ENCODE assay signal across 8 mouse cellular contexts in genomic region chr2:138280225-138280711, GRCm38 (mm10). TPM values are rescaled to one million over a fixed set of nuclear protein-coding genes. Genes with fewer than 3 reads are reported as not detected.
DNase-seq lines count a peak whose midpoint lies in the region; ATAC-seq and TF ChIP-seq lines count a peak whose summit lies in the region.

No protein-coding gene starts in this region.

- peak overlapping the region; percentile 55 for H3K4me2 ChIP-seq in kidney, embryonic 16.5 days (replicated peaks; ENCODE audit: low read depth, low read length)
- peak overlapping the region; percentile 78 for H3K4me2 ChIP-seq in heart, embryonic 16.5 days (ENCODE audit: low read depth, low read length)
- H3K4me2 ChIP-seq in lung, postnatal 0 days (replicated peaks; ENCODE audit: low read depth, low read length), result peak overlapping the region; percentile 58

- no peak for TF ChIP-seq EP300 in lung, postnatal 0 days (IDR thresholded peaks at IDR 0.05)

- no peaks in the 10 kb centered on the region for H3K9me3 ChIP-seq in kidney, embryonic 16.5 days (ENCODE audit: low read length)
- no peaks in the 10 kb centered on the region for H3K9me3 ChIP-seq in heart, embryonic 16.5 days (replicated peaks; ENCODE audit: control insufficient read depth, low read length)
- no peaks in the 10 kb centered on the region for H3K9me3 ChIP-seq in lung, postnatal 0 days (ENCODE audit: low read length)

- TF ChIP-seq CTCF in lung, postnatal 0 days (IDR thresholded peaks at IDR 0.05), result peak; percentile 60

- WGBS in kidney, embryonic 16.5 days, result 45% methylated on average over 17 of the region's 17 CpGs
- WGBS in heart, embryonic 16.5 days, result 60% methylated on average over 17 of the region's 17 CpGs
- 27% methylated on average over 17 of the region's 17 CpGs for WGBS in lung, postnatal 0 days

- peak; percentile 71 for ATAC-seq in kidney, embryonic 16.5 days (ENCODE audit: low FRiP score, low TSS enrichment)
- no peak for ATAC-seq in heart, embryonic 16.5 days (replicated peaks; ENCODE audit: extremely low read depth, insufficient read depth, low FRiP score)
- ATAC-seq in lung, postnatal 0 days, result peak; percentile 39
- ATAC-seq in inflammation-experienced regulatory T-cells, adult 6 months, result no peak
- ATAC-seq in activated CD4-positive, CD25-positive, alpha-beta regulatory T cell, adult 4 months, result no peak

- peak overlapping the region; percentile 44 for H3K4me3 ChIP-seq in kidney, embryonic 16.5 days (ENCODE audit: low read length)
- peak overlapping the region; percentile 67 for H3K4me3 ChIP-seq in heart, embryonic 16.5 days (ENCODE audit: low read length)
- peak overlapping the region; percentile 48 for H3K4me3 ChIP-seq in lung, postnatal 0 days (ENCODE audit: low read depth, low read length)

- peak overlapping the region; percentile 58 for H3K9ac ChIP-seq in kidney, embryonic 16.5 days (replicated peaks; ENCODE audit: low read length)
- H3K9ac ChIP-seq in heart, embryonic 16.5 days (ENCODE audit: low read length), result peak overlapping the region; percentile 72
- peak overlapping the region; percentile 64 for H3K9ac ChIP-seq in lung, postnatal 0 days (replicated peaks; ENCODE audit: low read depth)

- no peaks in the 10 kb centered on the region for H3K27me3 ChIP-seq in kidney, embryonic 16.5 days (ENCODE audit: insufficient read depth, low read length)
- no peaks in the 10 kb centered on the region for H3K27me3 ChIP-seq in heart, embryonic 16.5 days (ENCODE audit: control insufficient read depth, insufficient read depth, low read length)
- no peaks in the 10 kb centered on the region for H3K27me3 ChIP-seq in lung, postnatal 0 days (replicated peaks; ENCODE audit: insufficient read depth, low read length)

- peaks cover 43% of the 10 kb centered on the region for H3K4me1 ChIP-seq in kidney, embryonic 16.5 days (ENCODE audit: insufficient read depth, low read length)
- peaks cover 41% of the 10 kb centered on the region for H3K4me1 ChIP-seq in heart, embryonic 16.5 days (ENCODE audit: control insufficient read depth, insufficient read depth, low read length)
- H3K4me1 ChIP-seq in lung, postnatal 0 days (ENCODE audit: insufficient read depth, low read depth, low read length), result peaks cover 18% of the 10 kb centered on the region

- no peak for DNase-seq in kidney, adult 8-10 months
- DNase-seq in cerebellum, postnatal 25 days, result peak; percentile 59 to 73
- DNase-seq in lung, postnatal 0 days (ENCODE audit: low spot score), result peak; percentile 85
- no peak for DNase-seq in T-cell, adult 2 months (ENCODE audit: low spot score)

- H3K27ac ChIP-seq in kidney, embryonic 16.5 days (ENCODE audit: low read length), result peak overlapping the region; percentile 85
- peak overlapping the region; percentile 88 for H3K27ac ChIP-seq in heart, embryonic 16.5 days (ENCODE audit: low read length)
- peak overlapping the region; percentile 86 for H3K27ac ChIP-seq in lung, postnatal 0 days (ENCODE audit: low read length)

- H3K36me3 ChIP-seq in kidney, embryonic 16.5 days (ENCODE audit: insufficient read depth, low read length), result peaks cover 32% of the 10 kb centered on the region
- peaks cover 14% of the 10 kb centered on the region; the same call in 1 of the 2 replicates for H3K36me3 ChIP-seq in heart, embryonic 16.5 days (ENCODE audit: control insufficient read depth, insufficient read depth)
- H3K36me3 ChIP-seq in lung, postnatal 0 days (ENCODE audit: insufficient read depth, low read length), result peaks cover 7% of the 10 kb centered on the region; the same call in 1 of the 2 replicates

RNA-seq across cellular contexts. Expression of gene Btbd3, which starts 23.9 kb away (rescaled TPM):
- 16.7 and 19.0 TPM in 2 replicates for polyA plus RNA-seq in kidney, embryonic 16.5 days (2015; fragmentation: Nextera tagmentation; extraction: Ambion mirVana)
- 8.9 and 12.0 TPM in 2 replicates for polyA plus RNA-seq in heart, embryonic 16.5 days (2015; fragmentation: Nextera tagmentation; extraction: Ambion mirVana)
- polyA plus RNA-seq in lung, postnatal 0 days (2015; fragmentation: Nextera tagmentation; extraction: Ambion mirVana), result 53.7 and 58.6 TPM in 2 replicates
- polyA plus RNA-seq in inflammation-experienced regulatory T-cells, adult 6 months (2017; shearing (Covaris generic)), result not detected
- not detected for polyA plus RNA-seq in activated CD4-positive, CD25-positive, alpha-beta regulatory T cell, adult 4 months (2017; shearing (Covaris generic))

Comparison
In these comparisons a context has a peak if more than half of its experiments do, and no peak if none do; other contexts are left out.
1. ATAC-seq: peak in kidney, embryonic 16.5 days (single experiment) and lung, postnatal 0 days (single experiment); none in heart, embryonic 16.5 days (single experiment), inflammation-experienced regulatory T-cells, adult 6 months (single experiment) and activated CD4-positive, CD25-positive, alpha-beta regulatory T cell, adult 4 months (single experiment).
2. DNase-seq: peak in cerebellum, postnatal 25 days (2 of 2) and lung, postnatal 0 days (single experiment); none in kidney, adult 8-10 months (0 of 2) and T-cell, adult 2 months (single experiment).
3. Peak in every context shown above with its lines, with median percentiles within 50 percentile points of each other: H3K27ac ChIP-seq, H3K4me2 ChIP-seq, H3K4me3 ChIP-seq and H3K9ac ChIP-seq.